Mouse (Mus musculus) lung, embryonic 15.5 days (tissue): ENCODE data around the gene Olfr615. TPM values are rescaled to one million over a fixed set of nuclear protein-coding genes. Genes with fewer than 3 reads are reported as not detected.
"Not testable (repeated sequence)": the region's sequence is repeated elsewhere in the genome, so short reads cannot be mapped to it uniquely, and the experiment has no call there.

Experiments
- ATAC-seq: fragments of 200-750 bp; cut with Nextera tagmentation; 2 replicates; pipeline ENCODE4 v1.8.0; 2017; ENCODE audit warnings: moderate number of reproducible peaks, borderline replicate concordance; ENCODE audit not compliant: low FRiP score, low TSS enrichment; ENCODE audit errors: extremely low read depth
- H3K27ac ChIP-seq: fragments of 300-500 bp; sonication (generic); 2 replicates; pipeline ENCODE4 v1.5.1; 2015; ENCODE audit warnings: moderate library complexity, mild to moderate bottlenecking, inconsistent platforms
- H3K27me3 ChIP-seq: fragments of 300-500 bp; sonication (generic); 2 replicates; pipeline ENCODE4 v1.6.1; 2015; ENCODE audit warnings: inconsistent platforms
- H3K36me3 ChIP-seq: fragments of 300-500 bp; sonication (generic); 2 replicates; pipeline ENCODE4 v1.6.1; 2015; ENCODE audit warnings: inconsistent platforms
- H3K4me1 ChIP-seq: fragments of 300-500 bp; sonication (generic); 2 replicates; pipeline ENCODE4 v1.6.1; 2015; ENCODE audit warnings: inconsistent platforms
- H3K4me2 ChIP-seq: fragments of 300-500 bp; sonication (generic); 2 replicates; pipeline ENCODE4 v1.6.1; 2015; ENCODE audit warnings: inconsistent platforms, mild to moderate bottlenecking, moderate library complexity
- H3K4me3 ChIP-seq: fragments of 300-500 bp; sonication (generic); 2 replicates; pipeline ENCODE4 v1.5.1; 2015; ENCODE audit warnings: mild to moderate bottlenecking, inconsistent platforms
- H3K9ac ChIP-seq: fragments of 300-500 bp; sonication (generic); 2 replicates; pipeline ENCODE4 v1.6.1; 2015; ENCODE audit warnings: inconsistent platforms
- H3K9me3 ChIP-seq: fragments of 300-500 bp; sonication (generic); 2 replicates; pipeline ENCODE4 v1.6.1; 2016; ENCODE audit warnings: inconsistent platforms
- WGBS: fragments of 180-500 bp; shearing (Covaris S2); methylation state at CpG from one replicate; pipeline ENCODE4 v1.1.7; 2015; 5-methylcytosine and 5-hydroxymethylcytosine counted together
- polyA plus RNA-seq: library from polyadenylated mRNA; unstranded; fragments of >200 nt; fragmentation: Nextera tagmentation; extraction: Ambion mirVana; gene quantifications from 2 replicates; pipeline ENCODE4 v1.2.1, GENCODE M21; 2015

Olfr615 gene
- polyA plus RNA-seq, result not detected in 2 replicates

DNA sequence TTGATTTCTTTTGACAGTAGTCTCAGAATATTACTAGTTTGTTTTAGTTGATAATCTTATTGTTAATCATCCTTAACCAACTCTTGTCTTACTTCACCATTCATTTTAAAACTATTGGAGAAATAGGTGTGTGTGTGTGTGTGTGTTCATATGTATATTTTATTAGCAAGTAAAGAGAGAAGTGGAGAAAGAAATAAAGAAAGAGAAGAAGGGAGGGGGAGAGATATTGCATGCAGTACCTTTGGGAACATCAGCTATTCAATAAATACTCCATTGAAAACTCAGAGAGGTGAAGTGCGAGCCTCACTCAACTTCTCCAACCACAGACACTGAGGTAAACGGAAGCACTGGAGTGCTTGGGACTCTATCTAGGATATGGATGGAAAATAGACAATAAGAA is at the start of gene Olfr615:
TSS of gene Olfr615 (plus strand) at position 301 of the 400 bp plus-strand sequence.
- Histone ChIP-seq H3K4me2 (no peak within 1 kb of the TSS), H3K4me3 (no peak within 1 kb of the TSS), H3K36me3 (no peaks in the 10 kb centered on the region), H3K9ac (no peak within 1 kb of the TSS), H3K27ac (no peak within 1 kb of the TSS), H3K9me3 (no peaks in the 10 kb centered on the region), H3K4me1 (no peaks in the 10 kb centered on the region), H3K27me3 (no peaks in the 10 kb centered on the region)
- no peak for ATAC-seq
- WGBS, result 79% methylated on average over 2 of the region's 2 CpGs

DNA sequence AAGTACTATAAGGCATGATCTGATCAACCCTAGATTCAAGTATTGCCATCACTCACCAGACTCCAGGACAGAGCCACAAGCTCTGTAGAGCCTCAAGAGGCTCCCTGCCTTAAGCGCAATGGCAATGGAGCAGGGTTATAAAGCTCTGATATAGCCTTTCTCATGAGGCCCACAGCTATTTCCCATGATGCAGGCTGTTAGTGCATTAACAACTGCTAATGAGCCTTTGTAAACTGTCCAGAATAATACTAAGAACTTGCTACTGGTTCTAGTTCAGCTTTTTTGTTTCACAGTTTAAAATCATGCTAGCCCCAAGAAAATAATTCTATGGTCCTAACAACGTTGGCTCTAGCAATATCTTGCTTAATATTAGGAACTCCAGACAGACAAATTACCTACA is 43.9 kb upstream of the Olfr615 start, which contains the start of gene Olfr610:
TSS of gene Olfr610 (minus strand) at position 101 of the 400 bp plus-strand sequence.
- Histone ChIP-seq H3K4me2 (no peak within 1 kb of the TSS), H3K9me3 (no peaks in the 10 kb centered on the region), H3K4me3 (no peak within 1 kb of the TSS), H3K27ac (no peak within 1 kb of the TSS), H3K27me3 (no peaks in the 10 kb centered on the region), H3K9ac (no peak within 1 kb of the TSS), H3K36me3 (no peaks in the 10 kb centered on the region), H3K4me1 (no peaks in the 10 kb centered on the region)
- ATAC-seq, result no peak
- WGBS, result 82% methylated on average over 2 of the region's 2 CpGs

- not testable (repeated sequence) for H3K27me3 ChIP-seq, H3K36me3 ChIP-seq, ATAC-seq, H3K9ac ChIP-seq, H3K9me3 ChIP-seq, H3K4me1 ChIP-seq, H3K27ac ChIP-seq, H3K4me3 ChIP-seq, H3K4me2 ChIP-seq
- 31% methylated on average over 1 of the region's 1 CpGs for WGBS
Measured at GRCm38 (mm10) chr7:103520746-103521145, 35.1 kb upstream of the Olfr615 start, which contains the start of gene Olfr611. Gene Olfr611, minus strand, starts transcription at chr7:103520846.

DNA sequence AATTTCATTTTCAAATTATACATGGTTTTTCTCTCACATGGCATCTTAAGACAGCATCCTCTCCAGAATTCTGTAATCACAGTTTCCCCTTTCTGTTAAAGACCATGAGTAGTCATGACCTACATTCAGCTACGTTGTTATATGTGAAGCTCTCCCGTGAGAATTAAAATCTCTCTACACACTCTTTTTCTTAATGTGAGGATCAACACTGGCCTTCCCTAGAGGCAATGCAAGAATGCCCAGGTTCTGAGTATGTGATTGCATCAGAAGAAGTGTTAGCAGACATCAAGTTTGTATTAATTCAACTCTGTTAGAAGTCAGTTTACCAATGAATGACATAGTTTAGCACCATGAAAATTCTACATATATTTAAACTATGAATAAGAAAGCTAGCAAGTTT is 13.3 kb upstream of the Olfr615 start, which contains the start of gene Olfr612:
TSS of gene Olfr612 (minus strand) at position 101 of the 400 bp plus-strand sequence.
- H3K4me2 ChIP-seq, H3K27ac ChIP-seq, H3K27me3 ChIP-seq, H3K9me3 ChIP-seq, H3K4me3 ChIP-seq, H3K4me1 ChIP-seq, H3K36me3 ChIP-seq, ATAC-seq, H3K9ac ChIP-seq: not testable (repeated sequence)
- whole genome bisulfite sequencing, result 75% methylated on average over 2 of the region's 2 CpGs

DNA sequence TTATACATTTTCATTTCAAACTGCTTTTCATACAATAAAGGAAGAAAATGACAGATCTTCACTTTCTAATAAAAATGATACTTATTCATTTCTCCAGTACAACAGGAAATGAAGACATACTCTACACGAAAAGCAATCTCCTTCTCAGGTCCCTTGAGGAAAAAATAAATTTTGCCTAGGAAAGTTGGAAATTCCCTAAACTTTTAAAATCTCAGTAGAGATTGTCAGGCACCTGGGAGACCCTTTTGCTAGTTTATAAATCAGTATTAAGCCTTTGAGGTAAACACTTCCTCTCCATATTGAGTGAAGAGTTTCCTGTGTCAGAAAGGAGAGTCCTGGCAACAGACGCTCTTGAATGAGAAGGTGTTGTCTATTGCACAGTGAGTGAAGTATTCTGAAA is 8.1 kb upstream of the Olfr615 start, which contains the start of gene Olfr613:
TSS of gene Olfr613 (plus strand) at position 301 of the 400 bp plus-strand sequence.
- WGBS, result 54% methylated on average over 2 of the region's 2 CpGs
- H3K9ac ChIP-seq, result no peak within 1 kb of the TSS
- no peak within 1 kb of the TSS for H3K27ac ChIP-seq
- H3K4me2 ChIP-seq, result no peak within 1 kb of the TSS
- no peak within 1 kb of the TSS for H3K4me3 ChIP-seq
- H3K36me3 ChIP-seq, result no peaks in the 10 kb centered on the region
- H3K9me3 ChIP-seq, result no peaks in the 10 kb centered on the region
- no peaks in the 10 kb centered on the region for H3K4me1 ChIP-seq
- H3K27me3 ChIP-seq, result no peaks in the 10 kb centered on the region
- no peak for ATAC-seq

GRCm38 (mm10) chr7:103569043-103569442 is 13.2 kb downstream of the Olfr615 start, which contains the start of gene Olfr616:
Gene Olfr616, minus strand, starts transcription at chr7:103569143.
- Histone ChIP-seq H3K36me3 (no peaks in the 10 kb centered on the region), H3K27me3 (no peaks in the 10 kb centered on the region), H3K4me3 (no peak within 1 kb of the TSS), H3K9ac (no peak within 1 kb of the TSS), H3K9me3 (no peaks in the 10 kb centered on the region), H3K27ac (no peak within 1 kb of the TSS), H3K4me1 (no peaks in the 10 kb centered on the region), H3K4me2 (no peak within 1 kb of the TSS)
- WGBS, result 67% methylated on average over 3 of the region's 3 CpGs
- ATAC-seq, result no peak

GRCm38 (mm10) chr7:103572761-103573160 is 16.9 kb downstream of the Olfr615 start, which contains the start of gene Olfr617:
Gene Olfr617, plus strand, starts transcription at chr7:103573061.
- no peak within 1 kb of the TSS for H3K4me3 ChIP-seq
- H3K4me1 ChIP-seq, result no peaks in the 10 kb centered on the region
- no peaks in the 10 kb centered on the region for H3K36me3 ChIP-seq
- H3K27me3 ChIP-seq, result no peaks in the 10 kb centered on the region
- H3K9me3 ChIP-seq, result no peaks in the 10 kb centered on the region
- WGBS, result 83% methylated on average over 1 of the region's 1 CpGs
- H3K9ac ChIP-seq, result no peak within 1 kb of the TSS
- no peak within 1 kb of the TSS for H3K4me2 ChIP-seq
- ATAC-seq, result no peak
- no peak within 1 kb of the TSS for H3K27ac ChIP-seq

- no peaks in the 10 kb centered on the region for H3K9me3 ChIP-seq
- 57% methylated on average over 2 of the region's 2 CpGs for WGBS
Measured at GRCm38 (mm10) chr7:103589803-103590202, 33.9 kb downstream of the Olfr615 start, which contains the start of gene Olfr618. Gene Olfr618, plus strand, starts transcription at chr7:103590103.

GRCm38 (mm10) chr7:103600275-103600674 is 44.4 kb downstream of the Olfr615 start, which contains the start of gene Olfr619:
Gene Olfr619, plus strand, starts transcription at chr7:103600575.
- no peak within 1 kb of the TSS for H3K4me3 ChIP-seq
- no peaks in the 10 kb centered on the region for H3K27me3 ChIP-seq
- H3K36me3 ChIP-seq, result no peaks in the 10 kb centered on the region
- H3K4me2 ChIP-seq, result no peak within 1 kb of the TSS
- ATAC-seq, result no peak
- no peak within 1 kb of the TSS for H3K9ac ChIP-seq
- no peak within 1 kb of the TSS for H3K27ac ChIP-seq
- no peaks in the 10 kb centered on the region for H3K4me1 ChIP-seq
- no peaks in the 10 kb centered on the region for H3K9me3 ChIP-seq

More at GRCm38 (mm10) chr7:103589803-103590202, 33.9 kb downstream of the Olfr615 start, which contains the start of gene Olfr618:
- Histone ChIP-seq H3K4me2 (no peak within 1 kb of the TSS), H3K36me3 (no peaks in the 10 kb centered on the region), H3K4me1 (no peaks in the 10 kb centered on the region), H3K27me3 (no peaks in the 10 kb centered on the region), H3K27ac (no peak within 1 kb of the TSS), H3K4me3 (no peak within 1 kb of the TSS), H3K9ac (no peak within 1 kb of the TSS)
- ATAC-seq, result no peak

DNA sequence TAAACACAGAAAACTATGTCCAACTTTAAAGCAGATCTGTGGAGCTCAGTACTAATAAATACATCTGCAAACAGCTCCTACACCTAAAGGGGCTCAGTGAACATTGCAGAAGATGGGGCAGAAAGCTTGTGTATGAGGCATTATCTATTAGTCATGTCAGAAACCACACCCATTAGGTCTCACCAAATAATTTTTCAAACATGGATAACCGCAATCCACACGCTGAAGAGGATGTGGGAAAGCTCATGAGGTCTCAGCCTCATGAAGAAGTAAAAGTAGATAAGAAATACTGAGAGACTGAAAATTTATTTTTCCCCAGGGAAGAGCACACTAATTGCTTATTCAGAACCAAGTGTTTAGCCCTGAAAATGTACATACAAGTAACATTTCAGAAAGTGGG is 51.5 kb downstream of the Olfr615 start:
- Histone ChIP-seq H3K9me3 (no peaks in the 10 kb centered on the region), H3K4me3 (no peak overlapping the region), H3K36me3 (no peaks in the 10 kb centered on the region), H3K4me2 (no peak overlapping the region), H3K27me3 (no peaks in the 10 kb centered on the region), H3K9ac (no peak overlapping the region), H3K4me1 (no peaks in the 10 kb centered on the region), H3K27ac (no peak overlapping the region)
- no peak for ATAC-seq
- 62% methylated on average over 2 of the region's 2 CpGs for WGBS

- ATAC-seq, result no peak
- Histone ChIP-seq H3K27me3 (no peaks in the 10 kb centered on the region), H3K36me3 (no peaks in the 10 kb centered on the region), H3K4me3 (no peak within 1 kb of the TSS), H3K9ac (no peak within 1 kb of the TSS), H3K4me2 (no peak within 1 kb of the TSS), H3K4me1 (no peaks in the 10 kb centered on the region), H3K9me3 (no peaks in the 10 kb centered on the region), H3K27ac (no peak within 1 kb of the TSS)
- 56% methylated on average over 2 of the region's 2 CpGs for WGBS
Measured at GRCm38 (mm10) chr7:103612434-103612833, 56.6 kb downstream of the Olfr615 start, which contains the start of gene Olfr620. Gene Olfr620, minus strand, starts transcription at chr7:103612534.
